Mouse (Mus musculus) bone marrow, adult 2 months (tissue): ENCODE measurements at regions not wholly inside any gene's neighbourhood (a gene's known extent, or its start where the extent isn't known, plus 50 kb on each side); places are given as distances from the start of the nearest gene placed in this dataset.

Source experiments
- CTCF ChIP-seq: fragments of 200-500 bp; IDR thresholded peaks from 2 replicates; pipeline ENCODE4 v1.5.1; 2011; ENCODE audit warnings: low read length, control low read depth; ENCODE audit not compliant: control insufficient read depth, insufficient read depth
- POLR2A ChIP-seq: fragments of 200-500 bp; IDR thresholded peaks from 2 replicates; pipeline ENCODE4 v1.6.1; 2011; ENCODE audit warnings: low read depth, mild to moderate bottlenecking, control low read depth, low read length, borderline replicate concordance; ENCODE audit not compliant: control insufficient read depth

DNA sequence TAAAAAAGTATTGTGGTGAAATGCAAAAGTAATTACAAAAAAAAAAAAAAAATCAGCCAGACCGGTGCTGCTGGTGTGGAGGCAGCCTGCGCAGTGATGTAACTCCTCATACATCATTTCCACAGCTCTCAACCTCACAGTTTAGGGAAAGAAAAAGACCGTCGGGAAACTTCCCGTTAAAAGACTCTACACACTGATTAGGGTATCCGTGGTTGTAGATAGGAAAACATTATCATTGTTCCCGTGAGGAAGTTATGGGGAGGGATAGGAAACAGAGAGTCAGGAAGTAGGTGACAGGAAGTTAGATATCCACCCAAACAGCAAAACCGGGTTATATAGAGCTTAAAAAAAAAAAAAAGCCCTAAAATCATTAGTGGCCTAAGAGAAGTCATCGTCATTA, 52.9 kb upstream of the Zfp64 start:
- TF ChIP-seq CTCF (no peak), POLR2A (no peak)
